Mouse (Mus musculus) ovary, adult 18-20 months (tissue): ENCODE results near the gene Slc51a.

Experiments
- DNase-seq: peaks from one replicate; pipeline ENCODE4 v3.0.0; 2022; ENCODE audit warnings: low spot score, mixed read lengths

Slc51a gene

GRCm38 (mm10) chr16:32431047-32431591, 56.6 kb downstream of the Slc51a start:
- DNase-seq: no peak

GRCm38 (mm10) chr16:32430474-32431046, 57.1 kb downstream of the Slc51a start, which contains the start of gene Pcyt1a:
Gene Pcyt1a, plus strand, starts transcription at chr16:32430921.
- DNase-seq: peak; percentile 85

GRCm38 (mm10) chr16:32427506-32427905, 60.2 kb downstream of the Slc51a start:
- DNase-seq: no peak
